Mouse (Mus musculus) MN1 (cell line): ENCODE results near the gene Shroom2.
"Not testable (repeated sequence)": the region's sequence is repeated elsewhere in the genome, so short reads cannot be mapped to it uniquely, and the experiment has no call there.

Source experiments
- DNase-seq: peaks from one replicate; pipeline ENCODE4 v3.0.0-alpha.2; 2016; ENCODE audit warnings: low spot score

Gene Shroom2

GRCm38 (mm10) chrX:152768891-152769599 lies at the start of gene Shroom2:
Shroom2 (minus strand) TSS chrX:152769465.
- DNase-seq, result no peak

- no peak for DNase-seq
Observed at GRCm38 (mm10) chrX:152818996-152819395, 49.7 kb upstream of the Shroom2 start.

GRCm38 (mm10) chrX:152813339-152813738 lies 44.1 kb upstream of the Shroom2 start:
- no peak for DNase-seq

DNA sequence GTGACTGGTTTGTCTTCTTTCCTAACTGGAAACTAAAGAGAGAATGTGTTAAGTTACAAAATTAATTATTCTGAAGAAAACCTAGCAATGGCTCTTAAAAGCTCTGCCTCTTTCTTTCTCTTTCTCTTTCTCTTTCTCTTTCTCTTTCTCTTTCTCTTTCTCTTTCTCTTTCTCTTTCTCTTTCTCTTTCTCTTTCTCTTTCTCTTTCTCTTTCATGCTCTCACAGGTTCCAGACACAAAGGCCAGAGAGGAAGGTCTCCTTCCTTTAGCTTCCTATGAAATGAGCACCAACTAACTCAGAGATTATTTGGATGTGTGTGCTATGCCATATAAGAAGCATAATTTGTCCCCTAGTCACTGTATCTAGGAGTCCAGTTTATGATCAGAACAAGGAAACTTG lies 36.1 kb upstream of the Shroom2 start:
- DNase-seq, result no peak

DNA sequence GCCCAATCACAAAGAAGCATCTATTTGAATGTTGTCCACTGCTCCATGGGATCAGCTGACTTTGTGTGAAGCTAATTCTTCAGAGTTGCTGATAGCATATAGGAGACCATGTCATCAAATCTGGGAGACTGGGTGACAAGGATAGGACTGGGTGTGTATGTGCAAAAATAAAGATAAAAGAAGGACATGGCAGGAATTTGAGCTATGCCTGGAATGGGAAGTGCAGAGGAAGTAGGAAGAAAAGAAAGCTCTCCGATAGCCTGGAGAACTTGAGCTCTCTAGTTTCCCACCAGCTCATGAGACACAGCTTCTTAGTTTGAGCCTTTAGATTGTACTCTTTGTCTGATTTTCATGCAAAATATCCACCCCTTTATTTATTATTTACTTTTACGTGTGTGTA lies 19.3 kb upstream of the Shroom2 start:
- DNase-seq, result no peak

DNA sequence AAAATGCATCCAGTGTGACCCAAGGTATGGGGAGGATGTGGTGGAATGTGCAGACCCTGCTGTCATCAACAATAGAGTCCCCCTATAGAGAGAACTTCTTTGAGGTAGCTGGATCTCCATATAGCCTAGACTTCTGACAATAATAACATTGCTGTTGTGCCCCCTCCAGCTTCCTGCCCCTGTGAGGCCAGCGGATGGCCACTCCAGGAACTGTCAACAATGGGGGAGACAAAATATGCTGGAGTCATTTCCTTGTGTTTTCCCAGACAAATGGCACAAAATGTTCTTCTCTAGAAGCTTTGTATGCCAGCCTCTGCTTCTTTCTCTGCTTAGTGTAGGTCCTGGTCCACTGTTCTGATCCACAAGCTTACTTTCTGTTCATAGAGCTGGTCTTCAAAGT lies 18.9 kb upstream of the Shroom2 start:
- DNase-seq, result no peak

DNA sequence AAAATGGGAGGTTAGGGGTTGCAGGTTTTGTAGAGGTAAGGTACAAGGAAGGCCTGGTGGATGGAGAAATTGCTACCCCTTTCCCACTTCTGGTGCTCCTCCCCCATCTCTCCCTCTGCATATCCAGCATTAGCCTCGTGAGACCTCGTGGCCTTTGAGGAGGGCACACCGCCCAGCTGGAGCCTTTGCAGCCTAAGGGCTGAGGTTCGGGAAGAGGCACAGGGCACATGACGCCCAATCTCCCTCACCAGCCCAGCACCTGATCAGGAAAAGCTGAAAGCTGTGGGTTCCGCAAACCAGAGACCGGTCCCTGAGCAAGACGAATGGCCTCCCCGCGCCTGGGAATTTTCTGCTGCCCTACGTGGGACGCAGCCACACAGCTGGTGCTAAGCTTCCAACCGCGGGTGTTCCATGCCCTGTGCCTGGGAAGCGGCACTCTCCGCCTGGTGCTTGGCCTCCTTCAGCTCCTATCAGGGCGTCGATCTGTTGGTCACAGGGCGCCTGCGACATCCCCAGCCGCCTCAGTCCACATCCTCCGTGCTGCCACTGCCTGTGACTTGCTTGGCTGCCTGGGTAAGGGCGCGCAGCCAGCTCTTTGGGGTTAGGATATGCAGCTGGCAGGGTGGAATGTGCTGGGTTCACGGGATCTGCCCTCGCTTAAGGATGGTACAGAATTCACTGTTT lies 12.6 kb upstream of the Shroom2 start, which contains the start of gene Gpr143:
Gpr143 (plus strand) TSS at position 202 of the 684 bp plus-strand sequence.
- no peak for DNase-seq

GRCm38 (mm10) chrX:152769600-152770157 lies 414 bp upstream of the Shroom2 start:
- no peak for DNase-seq

DNA sequence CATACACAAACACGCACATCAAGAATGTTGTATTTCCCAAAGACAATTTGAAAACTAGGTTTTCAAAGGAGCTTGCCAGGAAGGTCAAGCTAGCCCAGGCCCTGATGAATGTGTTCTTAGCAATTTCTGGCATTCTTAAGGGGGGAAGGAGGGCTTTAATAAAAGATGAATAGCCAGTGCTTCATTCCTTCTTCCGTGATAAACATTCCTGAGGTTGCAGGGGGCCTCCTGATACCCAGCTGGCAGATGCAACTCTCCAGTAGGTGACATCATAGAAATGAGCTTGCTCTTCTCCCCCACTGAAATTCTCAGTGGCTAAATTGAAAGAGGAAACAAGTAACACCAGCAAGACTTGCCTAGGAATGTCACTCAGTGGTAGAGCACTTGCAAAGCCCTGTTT lies 5.1 kb downstream of the Shroom2 start:
- DNase-seq, result no peak

- no peak for DNase-seq
Observed at GRCm38 (mm10) chrX:152762855-152763254, 6.4 kb downstream of the Shroom2 start.

DNA sequence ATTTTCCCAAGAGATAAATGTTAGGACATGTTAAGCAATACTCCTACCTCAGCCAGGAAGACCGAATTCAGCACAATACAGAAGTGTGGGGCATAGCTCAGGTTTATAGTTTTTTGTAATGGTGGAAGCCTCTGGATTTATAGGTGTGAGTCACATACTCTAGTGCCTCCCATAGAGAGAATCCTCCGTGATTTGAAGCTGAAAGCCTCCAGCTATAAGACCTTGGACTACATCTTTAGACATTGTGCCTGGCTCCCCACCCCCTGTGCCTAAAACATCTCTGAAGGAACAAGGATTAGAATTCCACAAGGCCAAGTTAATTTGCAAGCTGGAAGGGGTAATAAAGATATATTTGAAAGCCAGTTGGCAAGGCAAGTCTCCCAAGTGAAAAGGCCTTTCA lies 6.8 kb downstream of the Shroom2 start:
- no peak for DNase-seq

DNA sequence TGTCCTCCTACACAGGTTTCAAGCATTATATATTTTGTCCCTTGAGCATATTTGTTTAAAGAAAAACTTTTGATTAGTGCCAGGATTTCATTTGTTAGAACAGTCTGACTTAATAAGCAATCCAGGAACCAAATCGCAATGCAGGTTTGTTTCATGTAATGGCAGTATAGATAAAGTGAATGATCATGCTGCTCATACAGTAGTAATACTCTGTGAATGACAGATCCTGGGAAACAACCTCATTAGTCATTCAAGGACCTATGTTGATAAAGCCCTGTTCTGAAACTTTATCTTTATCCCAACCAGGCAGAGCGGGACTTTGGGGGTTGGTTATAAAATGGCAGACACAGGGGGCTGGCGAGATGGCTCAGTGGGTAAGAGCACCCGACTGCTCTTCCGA lies 13.0 kb downstream of the Shroom2 start:
- DNase-seq, result no peak

GRCm38 (mm10) chrX:152755819-152756218 lies 13.4 kb downstream of the Shroom2 start:
- no peak for DNase-seq

DNA sequence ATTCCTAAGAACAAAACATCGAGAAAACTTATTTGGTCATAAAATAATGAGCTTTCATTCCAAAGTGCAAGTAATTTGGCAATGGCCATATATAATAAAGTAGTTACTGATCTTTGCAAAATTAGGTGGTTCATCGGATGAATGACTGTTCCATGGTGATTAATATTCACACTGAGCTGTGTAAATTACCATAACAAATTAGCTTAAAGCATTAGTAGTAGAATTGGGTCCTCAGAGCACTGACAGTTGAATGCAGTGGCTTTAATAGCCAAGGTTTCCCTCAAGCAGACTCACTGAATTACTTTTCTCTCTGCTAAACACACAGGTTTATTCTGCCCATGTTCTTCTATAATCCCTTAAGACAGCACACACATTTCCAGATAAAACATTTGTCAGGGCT lies 23.3 kb downstream of the Shroom2 start:
- no peak for DNase-seq

GRCm38 (mm10) chrX:152743642-152744041 lies 25.6 kb downstream of the Shroom2 start:
- DNase-seq, result no peak

DNA sequence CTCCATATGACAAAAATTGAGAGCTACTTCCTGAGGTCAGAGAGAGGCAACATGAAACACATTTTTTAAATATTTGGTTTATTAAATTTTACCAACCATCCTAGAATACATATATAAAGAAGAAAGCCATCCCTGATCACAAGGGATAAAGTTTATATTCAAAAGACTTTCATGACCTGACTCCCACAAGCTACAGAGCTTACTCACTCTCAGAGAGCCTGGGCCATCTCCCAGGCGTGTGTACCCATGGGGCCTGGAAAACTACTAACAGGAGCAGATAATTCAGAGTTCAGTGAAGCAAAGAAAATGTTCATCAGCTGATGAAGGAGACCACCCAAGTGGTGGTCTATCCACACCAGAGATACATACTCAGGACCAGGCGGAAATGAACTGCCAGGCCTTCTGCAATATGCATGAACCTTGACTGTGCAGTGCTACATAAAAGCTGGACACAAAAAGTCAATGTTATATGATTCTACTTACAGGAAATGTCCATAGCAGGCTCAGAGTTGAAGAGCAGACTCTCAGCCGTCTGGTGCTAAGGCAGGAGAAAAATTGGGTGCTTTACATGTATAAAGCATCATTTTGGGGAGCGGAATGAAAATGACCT lies 30.4 kb downstream of the Shroom2 start:
- no peak for DNase-seq

DNA sequence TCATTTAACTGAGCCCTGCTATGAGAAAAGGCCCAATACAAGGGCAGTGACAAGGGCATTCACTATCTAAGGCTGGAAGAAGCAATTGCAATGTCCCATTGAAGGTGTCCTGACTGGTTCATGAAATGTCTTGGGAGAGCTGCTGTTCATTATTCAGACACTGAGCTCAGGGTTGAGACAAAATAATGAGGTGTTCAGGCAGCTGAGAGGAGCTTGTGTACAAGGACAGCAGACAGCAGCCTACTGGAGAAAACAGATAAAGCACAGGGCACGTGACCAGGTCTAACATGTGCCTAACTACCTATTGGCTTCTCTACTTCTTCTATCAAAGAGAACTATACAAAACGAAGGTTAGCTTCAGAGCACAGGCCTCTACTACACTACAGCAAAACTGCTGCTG lies 31.1 kb downstream of the Shroom2 start:
- DNase-seq, result no peak

GRCm38 (mm10) chrX:152735283-152735682 lies 34.0 kb downstream of the Shroom2 start:
- DNase-seq, result no peak

GRCm38 (mm10) chrX:152716693-152717092 lies 52.6 kb downstream of the Shroom2 start:
- no peak for DNase-seq

DNA sequence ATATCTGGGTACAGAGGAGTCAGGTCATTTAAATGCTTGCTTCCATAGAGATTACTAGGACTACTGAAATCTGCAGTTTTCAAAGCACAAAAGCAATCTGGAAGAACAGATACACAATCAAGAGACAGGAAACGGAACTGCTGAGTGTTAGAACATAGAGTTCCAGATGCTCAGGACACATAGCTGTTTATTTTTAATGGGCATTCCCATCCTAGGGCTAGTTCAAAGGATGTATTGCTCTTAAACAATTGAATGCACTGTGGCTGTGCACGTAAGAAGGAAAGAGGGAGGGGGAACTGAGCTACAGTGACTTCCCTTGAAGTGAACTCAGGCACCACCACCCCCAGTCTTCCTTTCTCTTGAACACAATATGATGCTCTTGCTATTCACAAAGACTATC lies 58.5 kb downstream of the Shroom2 start:
- DNase-seq, result not testable (repeated sequence)

GRCm38 (mm10) chrX:152708359-152708758 lies 60.9 kb downstream of the Shroom2 start:
- DNase-seq, result no peak

DNA sequence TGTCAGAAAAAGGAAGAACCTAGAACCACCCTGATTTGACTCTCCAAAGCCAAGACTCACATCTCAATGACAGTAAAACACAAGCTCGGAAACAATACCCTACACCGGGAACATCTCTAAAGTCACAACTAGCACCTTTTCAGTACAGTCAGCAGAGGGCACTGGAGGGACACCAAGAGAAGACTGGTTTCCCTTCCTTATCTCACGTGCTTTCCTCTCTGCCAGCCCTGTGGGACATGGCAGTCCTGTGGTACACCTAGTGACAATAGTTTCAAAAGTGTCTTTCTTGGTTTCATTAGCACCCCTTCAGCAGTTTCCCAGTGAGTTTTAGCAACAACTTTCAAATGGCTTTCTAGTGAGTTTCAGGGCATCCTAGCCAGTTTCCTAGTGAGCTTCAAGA lies 63.9 kb downstream of the Shroom2 start:
- DNase-seq, result no peak

GRCm38 (mm10) chrX:152703624-152704023 lies 65.6 kb downstream of the Shroom2 start:
- DNase-seq, result no peak
